Mouse (Mus musculus) hindbrain, embryonic 12.5 days (tissue): ENCODE measurements around the gene Gm28051. TPM values are rescaled to one million over a fixed set of nuclear protein-coding genes. Genes with fewer than 3 reads are reported as not detected.

Source experiments
- ATAC-seq: fragments of 200-750 bp; cut with Nextera tagmentation; 2 replicates; pipeline ENCODE4 v1.8.0; 2017; ENCODE audit warnings: moderate TSS enrichment; ENCODE audit not compliant: low FRiP score
- H3K27ac ChIP-seq: fragments of 300-500 bp; sonication (generic); 2 replicates; pipeline ENCODE4 v1.5.1; 2016; ENCODE audit warnings: mild to moderate bottlenecking
- H3K27me3 ChIP-seq: fragments of 300-500 bp; sonication (generic); 2 replicates; pipeline ENCODE4 v1.6.1; 2016; ENCODE audit warnings: mild to moderate bottlenecking
- H3K36me3 ChIP-seq: fragments of 300-500 bp; sonication (generic); 2 replicates; pipeline ENCODE4 v1.6.1; 2016; ENCODE audit warnings: mild to moderate bottlenecking
- H3K4me1 ChIP-seq: fragments of 300-500 bp; sonication (generic); 2 replicates; pipeline ENCODE4 v1.6.1; 2016
- H3K4me2 ChIP-seq: fragments of 300-500 bp; sonication (generic); replicated peaks from 2 replicates; pipeline ENCODE4 v1.6.1; 2016; ENCODE audit warnings: mild to moderate bottlenecking
- H3K4me3 ChIP-seq: fragments of 300-500 bp; sonication (generic); 2 replicates; pipeline ENCODE4 v1.5.1; 2016; ENCODE audit warnings: mild to moderate bottlenecking
- H3K9ac ChIP-seq: fragments of 300-500 bp; sonication (generic); 2 replicates; pipeline ENCODE4 v1.6.1; 2016; ENCODE audit warnings: mild to moderate bottlenecking, moderate library complexity
- H3K9me3 ChIP-seq: fragments of 300-500 bp; sonication (generic); replicated peaks from 2 replicates; pipeline ENCODE4 v1.6.1; 2016; ENCODE audit warnings: mild to moderate bottlenecking
- whole genome bisulfite sequencing: fragments of 180-500 bp; shearing (Covaris S2); methylation state at CpG from one replicate; pipeline ENCODE4 v1.1.7; 2016; 5-methylcytosine and 5-hydroxymethylcytosine counted together
- microRNA counts: library from miRNA; unstranded; fragments of <30 nt; microRNA quantifications from one replicate; lab custom pipeline; 2017
- microRNA-seq: library from miRNA; unstranded; fragments of <30 nt; microRNA quantifications from one replicate; pipeline ENCODE4, GENCODE M21; 2017
- polyA plus RNA-seq: library from polyadenylated mRNA; unstranded; fragments of >200 nt; fragmentation: Nextera tagmentation; extraction: Ambion mirVana; gene quantifications from 2 replicates; pipeline ENCODE4 v1.2.1, GENCODE M21; 2016

Gm28051 gene
- polyA plus RNA-seq, 1 experiment from 2014 or later = not detected

GRCm38 (mm10) chr12:102674123-102674522 is 83.4 kb downstream of the Gm28051 start:
- H3K27ac ChIP-seq = no peak overlapping the region
- no peaks in the 10 kb centered on the region for H3K9me3 ChIP-seq
- no peak for ATAC-seq
- H3K27me3 ChIP-seq = no peaks in the 10 kb centered on the region
- WGBS = 91% methylated on average over 13 of the region's 13 CpGs
- H3K4me1 ChIP-seq = peaks cover 23% of the 10 kb centered on the region
- H3K4me3 ChIP-seq = no peak overlapping the region
- no peak overlapping the region for H3K9ac ChIP-seq
- H3K36me3 ChIP-seq = 0 out of 2 replicates have a peak, but pooled peaks cover 4% of the 10 kb centered on the region
- H3K4me2 ChIP-seq = no peak overlapping the region

GRCm38 (mm10) chr12:102672857-102673839 is 84.4 kb downstream of the Gm28051 start:
- Histone ChIP-seq H3K4me2 (no peak overlapping the region), H3K4me3 (no peak overlapping the region), H3K4me1 (peaks cover 18% of the 10 kb centered on the region), H3K36me3 (0 out of 2 replicates have a peak, but pooled peaks cover 4% of the 10 kb centered on the region), H3K9ac (no peak overlapping the region), H3K9me3 (no peaks in the 10 kb centered on the region), H3K27ac (no peak overlapping the region), H3K27me3 (no peaks in the 10 kb centered on the region)
- WGBS = 90% methylated on average over 20 of the region's 20 CpGs
- ATAC-seq = no peak

DNA sequence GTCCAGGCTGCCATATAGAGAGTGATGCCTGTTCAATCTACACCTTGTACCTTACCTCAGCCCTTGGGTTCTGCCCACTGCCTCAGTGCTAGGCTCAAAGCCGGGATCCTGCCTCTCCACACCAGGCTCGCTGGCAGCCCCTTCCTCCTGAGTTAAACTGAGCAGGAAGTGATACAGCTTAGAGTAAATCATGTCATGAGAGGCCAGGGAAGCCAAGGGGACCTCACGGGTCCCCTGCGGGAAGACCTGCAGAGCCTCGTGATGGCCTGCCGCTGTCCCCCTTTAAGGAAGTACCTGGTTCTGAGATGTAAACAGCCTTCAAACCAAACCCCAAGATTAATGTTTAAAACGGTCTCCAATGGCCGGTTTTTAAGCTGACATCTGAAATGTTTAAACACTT is 85.4 kb downstream of the Gm28051 start:
- Histone ChIP-seq H3K9me3 (no peaks in the 10 kb centered on the region), H3K4me3 (no peak overlapping the region), H3K36me3 (0 out of 2 replicates have a peak, but pooled peaks cover 4% of the 10 kb centered on the region), H3K27me3 (no peaks in the 10 kb centered on the region), H3K4me2 (no peak overlapping the region), H3K27ac (no peak overlapping the region), H3K4me1 (peaks cover 17% of the 10 kb centered on the region), H3K9ac (no peak overlapping the region)
- WGBS = 84% methylated on average over 8 of the region's 8 CpGs
- no peak for ATAC-seq

GRCm38 (mm10) chr12:102670848-102671247 is 86.7 kb downstream of the Gm28051 start:
- H3K4me2 ChIP-seq = no peak overlapping the region
- peak; percentile 51; the same call in 1 of the 2 replicates for ATAC-seq
- H3K4me3 ChIP-seq = no peak overlapping the region
- 0 out of 2 replicates have a peak, but pooled peaks cover 4% of the 10 kb centered on the region for H3K36me3 ChIP-seq
- H3K27ac ChIP-seq = no peak overlapping the region
- no peaks in the 10 kb centered on the region for H3K9me3 ChIP-seq
- H3K4me1 ChIP-seq = peaks cover 15% of the 10 kb centered on the region
- no peaks in the 10 kb centered on the region for H3K27me3 ChIP-seq
- H3K9ac ChIP-seq = no peak overlapping the region
- WGBS = 45% methylated on average over 8 of the region's 8 CpGs

MicroRNAs encoded within 50 kb of the gene (microRNA counts, 519-probe panel; counts per million panel counts)
- microRNA mmu-miR-1936 (lab: Ali Mortazavi, UCI) = 470 counts per million, percentile 58 among the panel's probes with 10 or more counts

Small RNA genes lying within 50 kb of the gene (microRNA-seq; reads per million reads assigned to microRNA genes)
- not detected for gene Mir1936

Other genes with a start within 250 kb of the Gm28051 start
- gene Chga, start 202.8 kb downstream of the Gm28051 start, polyA plus RNA-seq = 47.1 and 53.1 TPM in 2 replicates
- gene Itpk1, start 52.8 kb downstream of the Gm28051 start, polyA plus RNA-seq = 16.6 and 17.1 TPM in 2 replicates
- 35.1 and 38.2 TPM in 2 replicates for gene Moap1, start 14.1 kb downstream of the Gm28051 start, polyA plus RNA-seq
- gene Tmem251, start 14.0 kb downstream of the Gm28051 start, polyA plus RNA-seq = 10.8 and 11.7 TPM in 2 replicates
- gene Gon7, start within 50 bp of the Gm28051 start, polyA plus RNA-seq = 40.1 and 44.5 TPM in 2 replicates
- gene Ubr7, start 202 bp upstream of the Gm28051 start, polyA plus RNA-seq = 42.0 and 45.4 TPM in 2 replicates
- gene Gm20604, start 907 bp upstream of the Gm28051 start, polyA plus RNA-seq = 31.0 and 32.2 TPM in 2 replicates
- 27.5 and 27.9 TPM in 2 replicates for gene Btbd7, start 120.7 kb upstream of the Gm28051 start, polyA plus RNA-seq
- not detected in 2 replicates for gene Cox8c, start 141.6 kb upstream of the Gm28051 start, polyA plus RNA-seq
- gene Unc79, start 191.1 kb upstream of the Gm28051 start, polyA plus RNA-seq = 4.9 and 5.2 TPM in 2 replicates